Mouse (Mus musculus) embryonic facial prominence, embryonic 13.5 days (tissue): ENCODE measurements around the gene Mea1. TPM values are rescaled to one million over a fixed set of nuclear protein-coding genes. Genes with fewer than 3 reads are reported as not detected.

Experiments
- ATAC-seq: fragments of 200-750 bp; cut with Nextera tagmentation; 2 replicates; pipeline ENCODE4 v1.8.0; 2017; ENCODE audit warnings: low read depth; ENCODE audit not compliant: insufficient number of reproducible peaks, insufficient read depth, low FRiP score, low TSS enrichment
- H3K27ac ChIP-seq: fragments of 300-500 bp; sonication (generic); 2 replicates; pipeline ENCODE4 v1.5.1; 2015; ENCODE audit warnings: moderate library complexity, mild to moderate bottlenecking, inconsistent platforms
- H3K27me3 ChIP-seq: fragments of 300-500 bp; sonication (generic); 2 replicates; pipeline ENCODE4 v1.6.1; 2015; ENCODE audit warnings: mild to moderate bottlenecking, inconsistent platforms
- H3K36me3 ChIP-seq: fragments of 300-500 bp; sonication (generic); 2 replicates; pipeline ENCODE4 v1.6.1; 2015; ENCODE audit warnings: mild to moderate bottlenecking, inconsistent platforms
- H3K4me1 ChIP-seq: fragments of 300-500 bp; sonication (generic); 2 replicates; pipeline ENCODE4 v1.6.1; 2015; ENCODE audit warnings: inconsistent platforms
- H3K4me2 ChIP-seq: fragments of 300-500 bp; sonication (generic); 2 replicates; pipeline ENCODE4 v1.6.1; 2015; ENCODE audit warnings: moderate library complexity, mild to moderate bottlenecking, inconsistent platforms
- H3K4me3 ChIP-seq: fragments of 300-500 bp; sonication (generic); 2 replicates; pipeline ENCODE4 v1.5.1; 2015; ENCODE audit warnings: mild to moderate bottlenecking, inconsistent platforms
- H3K9ac ChIP-seq: fragments of 300-500 bp; sonication (generic); 2 replicates; pipeline ENCODE4 v1.6.1; 2015; ENCODE audit warnings: mild to moderate bottlenecking, inconsistent platforms
- H3K9me3 ChIP-seq: fragments of 300-500 bp; sonication (generic); 2 replicates; pipeline ENCODE4 v1.6.1; 2016; ENCODE audit warnings: inconsistent platforms
- WGBS: fragments of 180-500 bp; shearing (Covaris S2); methylation state at CpG from one replicate; pipeline ENCODE4 v1.1.7; 2015; ENCODE audit warnings: mixed read lengths; 5-methylcytosine and 5-hydroxymethylcytosine counted together
- polyA plus RNA-seq: library from polyadenylated mRNA; unstranded; fragments of >200 nt; fragmentation: Nextera tagmentation; extraction: Ambion mirVana; gene quantifications from 2 replicates; pipeline ENCODE4 v1.2.1, GENCODE M21; 2015

Gene Mea1
- polyA plus RNA-seq, 1 experiment from 2014 or later, result 176 TPM

- H3K4me3 ChIP-seq, result no peak overlapping the region
- peaks cover 33% of the 10 kb centered on the region for H3K36me3 ChIP-seq
- no peak for ATAC-seq
- peaks cover 24% of the 10 kb centered on the region for H3K27me3 ChIP-seq
- no peak overlapping the region for H3K27ac ChIP-seq
- no peak overlapping the region for H3K4me2 ChIP-seq
- H3K9me3 ChIP-seq, result no peaks in the 10 kb centered on the region
- H3K9ac ChIP-seq, result no peak overlapping the region
- peaks cover 6% of the 10 kb centered on the region; the same call in 1 of the 2 replicates for H3K4me1 ChIP-seq
- WGBS, result 29% methylated on average over 6 of the region's 6 CpGs
These were observed 49.4 kb downstream of the Mea1 start for GRCm38 (mm10) chr17:46728021-46728420.

- no peak for ATAC-seq
- peaks cover 24% of the 10 kb centered on the region for H3K27me3 ChIP-seq
- peak overlapping the region; percentile 49 for H3K4me2 ChIP-seq
- H3K4me1 ChIP-seq, result peaks cover 6% of the 10 kb centered on the region; the same call in 1 of the 2 replicates
- no peaks in the 10 kb centered on the region for H3K9me3 ChIP-seq
- 0 out of 2 replicates have a peak overlapping the region, but pooled peaks have one; percentile 53 for H3K9ac ChIP-seq
- H3K27ac ChIP-seq, result no peak overlapping the region
- peak overlapping the region; percentile 14 for H3K4me3 ChIP-seq
- H3K36me3 ChIP-seq, result peaks cover 28% of the 10 kb centered on the region
- 44% methylated on average over 11 of the region's 11 CpGs for WGBS
These were observed 49.9 kb downstream of the Mea1 start for GRCm38 (mm10) chr17:46728496-46728895.

- Histone ChIP-seq H3K4me3 (peak within 1 kb of the TSS; percentile 14), H3K4me2 (peak within 1 kb of the TSS; percentile 49)
These were observed 50.3 kb downstream of the Mea1 start, which contains the start of gene Gnmt for GRCm38 (mm10) chr17:46728904-46729318. Gene Gnmt (minus strand): TSS chr17:46729168.

More at GRCm38 (mm10) chr17:46728904-46729318, 50.3 kb downstream of the Mea1 start, which contains the start of gene Gnmt:
- Histone ChIP-seq H3K27me3 (peaks cover 24% of the 10 kb centered on the region), H3K36me3 (peaks cover 24% of the 10 kb centered on the region), H3K9me3 (no peaks in the 10 kb centered on the region), H3K9ac (0 out of 2 replicates have a peak within 1 kb of the TSS, but pooled peaks have one; percentile 53), H3K27ac (no peak within 1 kb of the TSS), H3K4me1 (peaks cover 6% of the 10 kb centered on the region; the same call in 1 of the 2 replicates)
- ATAC-seq, result no peak
- WGBS, result 16% methylated on average over 24 of the region's 24 CpGs

Other genes starting within 250 kb of the Mea1 start
- 1.1 and 3.3 TPM in 2 replicates for gene Crip3, start 249.9 kb upstream of the Mea1 start, polyA plus RNA-seq
- not detected in 2 replicates for gene Slc22a7, start 240.3 kb upstream of the Mea1 start, polyA plus RNA-seq
- 0.14 and 0.27 TPM in 2 replicates for gene Ttbk1, start 191.1 kb upstream of the Mea1 start, polyA plus RNA-seq
- gene Dnph1, start 182.1 kb upstream of the Mea1 start, polyA plus RNA-seq, result 60.8 and 63.5 TPM in 2 replicates
- 10.7 and 11.4 TPM in 2 replicates for gene Cul9, start 132.4 kb upstream of the Mea1 start, polyA plus RNA-seq
- gene Srf, start 122.6 kb upstream of the Mea1 start, polyA plus RNA-seq, result 6.3 and 8.9 TPM in 2 replicates
- 148 and 149 TPM in 2 replicates for gene Ptk7, start 49.3 kb upstream of the Mea1 start, polyA plus RNA-seq
- 21.8 and 26.3 TPM in 2 replicates for gene Klc4, start 32.8 kb upstream of the Mea1 start, polyA plus RNA-seq
- gene Mrpl2, start 32.6 kb upstream of the Mea1 start, polyA plus RNA-seq, result 92.7 and 95.4 TPM in 2 replicates
- 57.4 and 64.1 TPM in 2 replicates for gene Cul7, start 28.5 kb upstream of the Mea1 start, polyA plus RNA-seq
- gene Rrp36, start 4.4 kb upstream of the Mea1 start, polyA plus RNA-seq, result 72.3 and 75.6 TPM in 2 replicates
- gene Klhdc3, start 2.1 kb downstream of the Mea1 start, polyA plus RNA-seq, result 121 and 133 TPM in 2 replicates
- 85.8 and 100 TPM in 2 replicates for gene Ppp2r5d, start 26.3 kb downstream of the Mea1 start, polyA plus RNA-seq
- 27.9 and 32.4 TPM in 2 replicates for gene Pex6, start 32.7 kb downstream of the Mea1 start, polyA plus RNA-seq
- gene Gnmt, start 50.4 kb downstream of the Mea1 start, polyA plus RNA-seq, result 0.34 and 1.8 TPM in 2 replicates
- 65.5 and 67.0 TPM in 2 replicates for gene Cnpy3, start 73.4 kb downstream of the Mea1 start, polyA plus RNA-seq
- gene Ptcra, start 84.9 kb downstream of the Mea1 start, polyA plus RNA-seq, result 0.53 TPM in 1 of 2 replicates, not detected in the other
- gene 2310039H08Rik, start 93.8 kb downstream of the Mea1 start, polyA plus RNA-seq, result 69.8 and 78.6 TPM in 2 replicates
- 172 and 178 TPM in 2 replicates for gene Rpl7l1, start 103.9 kb downstream of the Mea1 start, polyA plus RNA-seq
- gene Bicral, start 179.7 kb downstream of the Mea1 start, polyA plus RNA-seq, result 4.4 and 5.0 TPM in 2 replicates
- gene Tbcc, start 211.9 kb downstream of the Mea1 start, polyA plus RNA-seq, result 58.5 and 63.3 TPM in 2 replicates
- not detected in 2 replicates for gene Prph2, start 231.7 kb downstream of the Mea1 start, polyA plus RNA-seq